Comparison of ENCODE assay signal across 32 mouse cellular contexts in the genomic region with DNA sequence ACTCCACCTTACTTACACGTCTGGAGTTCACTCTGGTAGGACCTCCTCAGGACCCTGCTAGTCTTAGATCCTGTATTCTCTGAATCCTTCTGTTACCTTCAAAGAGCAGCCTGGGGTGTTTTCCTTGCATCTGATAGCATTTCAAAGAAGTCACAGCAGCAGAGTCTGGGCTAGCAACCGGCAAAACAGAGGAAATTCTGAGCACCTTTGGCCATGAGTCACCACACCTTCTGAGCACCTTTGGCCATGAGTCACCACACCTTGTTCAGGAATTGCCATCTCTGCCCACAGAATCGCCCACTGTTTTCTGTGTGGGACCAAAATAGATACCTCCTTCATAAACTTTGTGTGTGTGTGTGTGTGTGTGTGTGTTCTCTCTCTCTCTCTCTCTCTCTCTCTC. TPM values are rescaled to one million over a fixed set of nuclear protein-coding genes. Genes with fewer than 3 reads are reported as not detected.
DNase-seq lines count a peak whose midpoint lies in the region; ATAC-seq lines count a peak whose summit lies in the region.
"Had no signal": no experiment of that assay in that cellular context is flagged by ENCODE, and none has a peak within 500 bp of the region (broad histone marks: within the 10 kb centered on the region; RNA-seq: fewer than 3 reads in every experiment).

No protein-coding gene starts in this region.

- peak; percentile 9 for ATAC-seq in inflammation-experienced regulatory T-cells, adult 6 months
- ATAC-seq: forebrain, embryonic 16.5 days; liver, embryonic 12.5 days; liver, postnatal 0 days; lung, postnatal 0 days had no signal

- DNase-seq in urinary bladder, postnatal 14 days (ENCODE audit: low spot score) = peak; percentile 8
- DNase-seq in urinary bladder, adult 2 months (ENCODE audit: low spot score) = no peak
- DNase-seq in naive thymus-derived CD4-positive, alpha-beta T cell, adult 2 months (ENCODE audit: low read depth) = peak; percentile 56
- DNase-seq in lung, postnatal 36 days = no peak
- DNase-seq in testis, postnatal 10 days (ENCODE audit: low spot score) = no peak
- no peak for DNase-seq in kidney, postnatal 10 days
- no peak for DNase-seq in testis, postnatal 14 days (ENCODE audit: low spot score)
- DNase-seq: adrenal gland, adult 8-10 months; cerebellum, adult 11-12 months; cerebellum, adult 9-11 months; heart, adult 2 months; kidney, adult 9 months; kidney, postnatal 14 days; liver, postnatal 0 days; midbrain, embryonic 14.5 days; right cerebral cortex, adult 18-20 months; right cerebral cortex, postnatal 4 days; thymus, postnatal 14 days had no signal

RNA-seq across cellular contexts. Expression of a gene that starts 8.9 kb away (rescaled TPM):
- 0.65 and 0.96 TPM in 2 replicates for polyA plus RNA-seq in urinary bladder, adult 2 months (2012; rRNA removed)
- polyA plus RNA-seq in inflammation-experienced regulatory T-cells, adult 6 months (2017; shearing (Covaris generic)) = 100 to 1,000 TPM in 2 of 3 experiments, 10 to 100 TPM in 1; 79.6 to 261 (median 234) TPM
- polyA plus RNA-seq: C2C12; embryonic facial prominence, embryonic 13.5 days; forebrain, embryonic 11.5 days; forebrain, embryonic 16.5 days; heart, embryonic 12.5 days; heart, postnatal 0 days; hindbrain, embryonic 14.5 days; intestine, embryonic 14.5 days; limb, embryonic 13.5 days; liver, embryonic 12.5 days; midbrain, embryonic 14.5 days; neural tube, embryonic 11.5 days had no signal

RNA-seq across cellular contexts. Expression of a gene that starts 25.4 kb away (rescaled TPM):
- polyA plus RNA-seq in urinary bladder, adult 2 months (2012; rRNA removed) = not detected in 2 replicates
- polyA plus RNA-seq in inflammation-experienced regulatory T-cells, adult 6 months (2017; shearing (Covaris generic)) = not detected
- polyA plus RNA-seq: C2C12; embryonic facial prominence, embryonic 13.5 days; forebrain, embryonic 11.5 days; forebrain, embryonic 16.5 days; heart, adult 2 months; heart, embryonic 12.5 days; heart, postnatal 0 days; hindbrain, embryonic 14.5 days; intestine, embryonic 14.5 days; limb, embryonic 13.5 days; liver, embryonic 12.5 days; liver, postnatal 0 days; lung, postnatal 0 days; midbrain, embryonic 14.5 days; neural tube, embryonic 11.5 days; testis, adult 2 months had no signal

RNA-seq across cellular contexts. Expression of a gene that starts 47.5 kb away (rescaled TPM):
- polyA plus RNA-seq in urinary bladder, adult 2 months (2012; rRNA removed) = 88.0 and 120 TPM in 2 replicates
- 10 to 100 TPM; 31.6 to 40.5 (median 38.6) TPM for polyA plus RNA-seq in inflammation-experienced regulatory T-cells, adult 6 months (2017; shearing (Covaris generic))

RNA-seq across cellular contexts. Expression of a gene that starts 53.6 kb away (rescaled TPM):
- 25.4 and 29.2 TPM in 2 replicates for polyA plus RNA-seq in urinary bladder, adult 2 months (2012; rRNA removed)
- polyA plus RNA-seq in inflammation-experienced regulatory T-cells, adult 6 months (2017; shearing (Covaris generic)) = 10 to 100 TPM; 26.6 to 36.7 (median 29.9) TPM

Comparison
In these comparisons a context has a peak if more than half of its experiments do, and no peak if none do; other contexts are left out.
1. DNase-seq: peak in urinary bladder, postnatal 14 days (single experiment) and naive thymus-derived CD4-positive, alpha-beta T cell, adult 2 months (single experiment); none in urinary bladder, adult 2 months (single experiment), lung, postnatal 36 days (single experiment), testis, postnatal 10 days (single experiment), kidney, postnatal 10 days (single experiment) and testis, postnatal 14 days (single experiment).
2. RNA of a gene that starts 8.9 kb away (polyA plus RNA-seq): 79.6 to 261 TPM in inflammation-experienced regulatory T-cells, adult 6 months; 0.65 to 0.96 TPM in urinary bladder, adult 2 months; every median in the first group is over 10 times any median in the second.